Mouse (Mus musculus): Measurements from ENCODE around the gene Tsku.

DNA sequence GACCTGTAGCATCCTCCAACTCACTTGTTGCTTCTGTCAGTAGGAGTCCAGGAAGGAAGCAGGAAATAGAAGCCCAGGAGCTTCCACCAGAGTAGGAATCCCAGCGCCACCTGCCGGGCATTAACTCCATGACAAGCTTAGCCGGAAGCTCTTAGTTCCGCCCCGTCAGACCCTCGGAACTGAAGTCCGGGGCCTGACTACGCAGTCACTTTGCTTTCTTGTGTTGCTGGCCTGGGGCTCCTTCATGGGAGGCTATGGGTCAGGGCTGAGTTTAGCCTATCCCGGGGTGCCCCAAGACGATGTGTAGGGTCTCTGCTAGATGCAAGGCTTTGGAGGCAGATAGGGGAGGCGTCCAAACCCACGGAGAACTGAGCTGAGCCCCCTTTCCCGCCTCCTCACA, 19.7 kb downstream of the Tsku start:
- no peak for TF ChIP-seq EP300 (IDR thresholded peaks at IDR 0.05; ENCODE audit: low read depth)
- TF ChIP-seq CTCF (IDR thresholded peaks at IDR 0.05; ENCODE audit: low read depth): peak; percentile 96

All from liver, embryonic 14.5 days (tissue).